Mouse (Mus musculus) embryonic facial prominence, embryonic 14.5 days (tissue): ENCODE measurements around the gene H2-M5. TPM values are rescaled to one million over a fixed set of nuclear protein-coding genes. Genes with fewer than 3 reads are reported as not detected.
A peak's percentile ranks its signal among the peaks of the same experiment; 100 is the strongest.

Source experiments
- ATAC-seq: fragments of 200-750 bp; cut with Nextera tagmentation; 2 replicates; pipeline ENCODE4 v1.8.0; 2017; ENCODE audit warnings: low read depth, moderate number of reproducible peaks, moderate TSS enrichment
- DNase-seq: peaks from one replicate; pipeline ENCODE4 v3.0.0-alpha.2; 2015; ENCODE audit warnings: low spot score
- H3K27ac ChIP-seq: fragments of 300-500 bp; sonication (generic); replicated peaks from 2 replicates; pipeline ENCODE4 v1.5.1; 2014; ENCODE audit warnings: low read depth, mild to moderate bottlenecking, low read length, moderate library complexity
- H3K27me3 ChIP-seq: fragments of 300-500 bp; sonication (generic); replicated peaks from 2 replicates; pipeline ENCODE4 v1.6.1; 2014; ENCODE audit warnings: low read length; ENCODE audit not compliant: control insufficient read depth, insufficient read depth
- H3K36me3 ChIP-seq: fragments of 300-500 bp; sonication (generic); 2 replicates; pipeline ENCODE4 v1.6.1; 2014; ENCODE audit warnings: low read length, mixed read lengths; ENCODE audit not compliant: control insufficient read depth, insufficient read depth
- H3K4me1 ChIP-seq: fragments of 300-500 bp; sonication (generic); 2 replicates; pipeline ENCODE4 v1.6.1; 2014; ENCODE audit warnings: antibody characterized with exemption, low read length; ENCODE audit not compliant: control insufficient read depth, insufficient read depth
- H3K4me2 ChIP-seq: fragments of 300-500 bp; sonication (generic); 2 replicates; pipeline ENCODE4 v1.6.1; 2014; ENCODE audit warnings: low read depth, mild to moderate bottlenecking, low read length, moderate library complexity, mixed read lengths
- H3K4me3 ChIP-seq: fragments of 300-500 bp; sonication (generic); 2 replicates; pipeline ENCODE4 v1.5.1; 2014; ENCODE audit warnings: low read depth, mild to moderate bottlenecking, low read length
- H3K9ac ChIP-seq: fragments of 300-500 bp; sonication (generic); 2 replicates; pipeline ENCODE4 v1.6.1; 2014; ENCODE audit warnings: low read depth, mild to moderate bottlenecking, low read length, moderate library complexity, mixed read lengths
- H3K9me3 ChIP-seq: fragments of 300-500 bp; sonication (generic); 2 replicates; pipeline ENCODE4 v1.6.1; 2016; ENCODE audit warnings: low read length; ENCODE audit not compliant: control insufficient read depth
- WGBS: fragments of 180-500 bp; shearing (Covaris S2); extraction: QIAGEN DNeasy Blood & Tissue Kit; methylation state at CpG from one replicate; pipeline ENCODE4 v1.1.7; 2014; 5-methylcytosine and 5-hydroxymethylcytosine counted together
- polyA plus RNA-seq: library from polyadenylated mRNA; unstranded; fragments of >200 nt; fragmentation: Nextera tagmentation; extraction: Ambion mirVana; gene quantifications from 2 replicates; pipeline ENCODE4 v1.2.1, GENCODE M21; 2014

The H2-M5 gene
- polyA plus RNA-seq, 1 experiment from 2014 or later = 0.22 TPM

DNA sequence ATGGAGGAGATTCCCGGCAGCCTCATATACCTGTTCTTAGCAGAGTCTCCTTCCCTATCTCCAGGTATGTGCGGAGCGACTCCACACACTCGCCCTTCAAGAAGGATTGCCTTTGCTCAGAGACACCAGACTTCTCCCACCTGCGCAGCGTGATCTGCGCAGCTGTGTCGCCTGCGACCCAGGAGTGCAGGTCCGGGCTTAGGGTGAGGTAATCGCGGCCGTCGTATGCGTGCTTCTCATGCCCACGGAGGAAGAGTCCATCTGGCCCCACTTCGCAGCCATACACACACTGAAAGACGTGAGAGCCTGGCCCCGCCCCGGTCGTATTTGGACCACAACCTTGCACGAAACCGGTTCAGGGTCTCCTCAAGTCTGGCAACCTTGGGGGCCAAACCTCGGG is 862 bp downstream of the H2-M5 start:
- H3K36me3 ChIP-seq = no peaks in the 10 kb centered on the region
- ATAC-seq = 0 out of 2 replicates have a peak, but pooled peaks have one; percentile 6
- H3K9me3 ChIP-seq = no peaks in the 10 kb centered on the region
- H3K4me3 ChIP-seq = 0 out of 2 replicates have a peak overlapping the region, but pooled peaks have one; percentile 10
- 7% methylated on average over 24 of the region's 24 CpGs for WGBS
- H3K27me3 ChIP-seq = peaks cover 32% of the 10 kb centered on the region
- peak overlapping the region; percentile 35 for H3K4me2 ChIP-seq
- DNase-seq = no peak
- H3K9ac ChIP-seq = no peak overlapping the region
- no peak overlapping the region for H3K27ac ChIP-seq
- H3K4me1 ChIP-seq = no peaks in the 10 kb centered on the region

DNA sequence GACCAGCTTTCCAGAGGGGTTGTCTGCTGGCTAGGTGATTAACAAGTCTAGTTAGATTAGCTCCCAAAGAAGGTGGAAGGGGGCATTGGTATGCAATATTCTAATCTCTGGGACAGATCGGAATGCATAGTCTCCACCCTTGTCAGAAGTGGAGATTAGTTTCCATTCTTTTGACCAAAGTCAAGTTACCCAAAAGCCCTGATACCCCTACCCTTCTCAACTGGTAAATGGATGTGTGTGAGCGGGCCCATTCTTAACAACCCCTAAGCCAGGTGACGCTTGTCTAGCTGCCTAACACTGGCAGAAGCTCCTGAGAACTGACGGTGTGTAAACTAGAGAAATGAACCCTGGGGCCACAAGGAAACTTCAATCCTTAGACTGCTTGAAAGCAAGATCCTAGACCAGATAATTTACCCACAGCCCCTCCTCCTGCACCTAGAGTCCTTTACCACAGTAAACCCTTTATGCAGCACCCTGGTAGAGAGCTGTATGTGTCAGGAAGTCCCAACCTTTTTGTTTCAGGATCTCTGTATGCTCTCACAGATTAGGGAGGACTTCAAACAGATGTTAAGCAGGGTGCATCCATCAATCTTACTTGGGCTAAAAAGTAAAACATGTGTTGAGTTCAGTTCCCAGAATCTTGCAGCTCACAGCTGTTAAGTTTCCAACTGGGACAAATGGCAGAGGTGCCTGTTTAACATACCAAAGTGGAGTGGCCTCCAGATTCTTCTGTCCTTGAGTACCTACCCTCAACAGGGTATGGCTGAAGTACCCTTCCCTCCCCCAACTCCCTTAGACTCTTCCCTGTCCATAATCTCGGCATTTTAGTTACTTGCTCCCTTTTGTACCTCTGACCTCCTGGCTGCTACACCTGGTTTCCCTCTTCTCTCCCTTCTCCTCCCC is 6.8 kb downstream of the H2-M5 start:
- no peak overlapping the region for H3K4me3 ChIP-seq
- no peaks in the 10 kb centered on the region for H3K4me1 ChIP-seq
- no peak for DNase-seq
- no peak overlapping the region for H3K9ac ChIP-seq
- no peak for ATAC-seq
- no peak overlapping the region for H3K27ac ChIP-seq
- H3K27me3 ChIP-seq = peaks cover 9% of the 10 kb centered on the region; the same call in 1 of the 2 replicates
- no peaks in the 10 kb centered on the region for H3K9me3 ChIP-seq
- WGBS = 39% methylated on average over 5 of the region's 5 CpGs
- no peak overlapping the region for H3K4me2 ChIP-seq
- H3K36me3 ChIP-seq = no peaks in the 10 kb centered on the region

DNA sequence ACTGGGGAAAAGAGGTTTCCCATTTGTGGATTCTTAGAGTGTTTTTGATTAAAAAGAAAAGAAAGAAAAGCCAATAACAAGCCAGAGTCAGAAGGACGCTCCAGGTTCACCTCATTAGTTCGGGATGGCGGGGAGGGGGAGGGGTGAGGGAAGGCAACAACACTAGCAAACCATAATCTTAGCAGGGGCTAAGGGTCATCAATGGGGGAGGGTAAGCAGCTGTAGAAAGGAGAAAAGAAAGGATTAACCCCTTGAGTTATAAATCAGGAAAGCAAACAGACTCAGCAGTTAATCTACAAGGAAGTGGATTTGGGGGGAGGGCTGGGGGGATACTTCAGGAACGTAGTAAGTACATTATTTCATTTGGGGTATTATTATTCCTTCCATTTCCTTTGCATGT is 7.5 kb downstream of the H2-M5 start:
- WGBS = 2% methylated on average over 4 of the region's 4 CpGs
- no peak overlapping the region for H3K4me3 ChIP-seq
- no peak for DNase-seq
- H3K27me3 ChIP-seq = 0 out of 2 replicates have a peak, but pooled peaks cover 4% of the 10 kb centered on the region
- no peak overlapping the region for H3K9ac ChIP-seq
- peak overlapping the region; percentile 38; the same call in 1 of the 2 replicates for H3K4me2 ChIP-seq
- H3K9me3 ChIP-seq = no peaks in the 10 kb centered on the region
- ATAC-seq = no peak
- no peaks in the 10 kb centered on the region for H3K4me1 ChIP-seq
- H3K27ac ChIP-seq = no peak overlapping the region
- no peaks in the 10 kb centered on the region for H3K36me3 ChIP-seq

DNA sequence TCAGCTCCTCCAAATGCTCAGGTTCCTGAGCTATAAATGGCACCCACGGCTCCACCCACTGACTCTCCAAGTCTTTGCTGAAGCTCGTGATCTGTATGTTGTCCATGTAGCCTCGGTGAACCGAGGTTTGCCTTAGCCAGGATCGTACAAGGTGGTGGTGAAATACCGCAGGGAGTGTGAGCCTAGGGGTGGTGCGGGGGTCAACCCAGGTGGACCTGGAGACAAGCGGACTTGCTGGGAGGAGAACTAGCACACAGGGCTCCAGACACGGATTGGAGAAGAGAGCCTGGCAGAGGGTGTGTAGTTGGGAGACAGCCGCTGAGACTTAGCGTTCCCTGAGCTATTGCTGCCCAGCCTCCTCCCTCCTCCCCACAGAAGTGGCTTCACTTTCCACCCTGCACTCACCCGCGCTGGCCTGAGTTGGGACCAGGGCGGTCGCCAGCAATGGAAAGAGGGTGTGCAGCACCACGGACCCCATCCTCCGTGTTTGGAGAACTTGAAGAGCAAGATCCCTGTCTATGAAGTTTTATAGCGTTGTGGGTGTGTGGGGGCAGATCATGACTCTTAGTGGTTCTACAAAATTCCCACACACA is 8.0 kb downstream of the H2-M5 start, which contains the start of gene 2410137M14Rik:
Gene 2410137M14Rik (minus strand): TSS at position 17 of the 593 bp plus-strand sequence.
- Histone ChIP-seq H3K27ac (no peak within 1 kb of the TSS), H3K36me3 (no peaks in the 10 kb centered on the region), H3K9ac (no peak within 1 kb of the TSS), H3K4me3 (no peak within 1 kb of the TSS; the same call in 1 of the 2 replicates), H3K9me3 (no peaks in the 10 kb centered on the region), H3K4me1 (no peaks in the 10 kb centered on the region), H3K4me2 (peak within 1 kb of the TSS; percentile 38), H3K27me3 (0 out of 2 replicates have a peak, but pooled peaks cover under 1% of the 10 kb centered on the region)
- no peak for ATAC-seq
- WGBS = 11% methylated on average over 18 of the region's 18 CpGs
- DNase-seq = no peak

DNA sequence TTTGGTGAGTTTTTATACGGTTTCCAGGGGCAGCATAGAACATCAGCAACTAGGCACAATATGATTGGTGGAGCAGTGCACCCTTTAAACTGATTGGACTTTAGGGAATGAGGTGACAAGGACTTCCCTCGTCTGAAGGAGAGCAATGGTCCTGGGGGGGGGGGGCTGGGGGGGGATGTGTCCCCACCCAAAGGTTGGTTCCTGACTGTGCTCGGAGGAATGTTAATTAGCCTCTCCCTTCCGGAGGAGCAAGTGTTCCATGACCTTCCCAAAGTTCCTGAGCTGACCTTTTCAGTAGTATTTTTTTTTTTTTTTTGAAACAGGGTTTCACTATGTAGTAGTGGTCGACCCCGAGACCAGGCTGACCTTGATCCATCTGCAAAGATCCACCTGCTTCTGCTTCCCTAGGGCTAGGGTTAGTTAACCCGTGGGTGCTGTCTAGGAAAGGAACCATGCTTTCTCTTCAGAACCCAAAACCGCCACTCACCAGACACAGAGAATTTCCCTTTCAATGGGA is 16.0 kb downstream of the H2-M5 start:
- DNase-seq (no peak), ATAC-seq (no peak)
- no peaks in the 10 kb centered on the region for H3K4me1 ChIP-seq
- 44% methylated on average over 8 of the region's 8 CpGs for WGBS
- H3K4me2 ChIP-seq = no peak overlapping the region
- H3K27me3 ChIP-seq = no peaks in the 10 kb centered on the region
- no peaks in the 10 kb centered on the region for H3K9me3 ChIP-seq
- no peaks in the 10 kb centered on the region for H3K36me3 ChIP-seq
- H3K9ac ChIP-seq = no peak overlapping the region
- no peak overlapping the region for H3K27ac ChIP-seq
- H3K4me3 ChIP-seq = no peak overlapping the region

DNA sequence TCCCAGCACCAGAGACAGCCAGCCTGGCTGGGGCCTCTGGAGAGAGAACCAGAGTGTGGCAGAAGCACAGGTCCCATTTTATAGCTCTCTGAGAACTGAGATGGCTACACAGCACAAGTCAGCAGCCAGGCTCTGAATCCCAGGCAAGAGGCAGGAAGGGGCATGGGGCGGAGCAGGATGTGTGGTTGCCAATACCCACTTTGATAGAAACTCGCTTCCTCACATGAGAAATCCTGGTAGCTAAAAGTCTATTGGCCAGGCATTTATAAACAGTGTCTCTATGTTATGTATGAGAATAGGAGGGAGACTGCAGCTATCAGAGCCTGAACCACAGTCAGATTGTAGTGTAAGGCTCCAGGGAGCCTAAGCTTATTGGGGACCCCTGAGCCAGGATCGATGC is 16.5 kb downstream of the H2-M5 start:
- Histone ChIP-seq H3K4me2 (no peak overlapping the region), H3K4me3 (no peak overlapping the region), H3K27me3 (no peaks in the 10 kb centered on the region), H3K4me1 (no peaks in the 10 kb centered on the region), H3K36me3 (no peaks in the 10 kb centered on the region), H3K27ac (no peak overlapping the region), H3K9me3 (no peaks in the 10 kb centered on the region), H3K9ac (no peak overlapping the region)
- ATAC-seq (no peak), DNase-seq (no peak)
- WGBS = 77% methylated on average over 3 of the region's 3 CpGs

DNA sequence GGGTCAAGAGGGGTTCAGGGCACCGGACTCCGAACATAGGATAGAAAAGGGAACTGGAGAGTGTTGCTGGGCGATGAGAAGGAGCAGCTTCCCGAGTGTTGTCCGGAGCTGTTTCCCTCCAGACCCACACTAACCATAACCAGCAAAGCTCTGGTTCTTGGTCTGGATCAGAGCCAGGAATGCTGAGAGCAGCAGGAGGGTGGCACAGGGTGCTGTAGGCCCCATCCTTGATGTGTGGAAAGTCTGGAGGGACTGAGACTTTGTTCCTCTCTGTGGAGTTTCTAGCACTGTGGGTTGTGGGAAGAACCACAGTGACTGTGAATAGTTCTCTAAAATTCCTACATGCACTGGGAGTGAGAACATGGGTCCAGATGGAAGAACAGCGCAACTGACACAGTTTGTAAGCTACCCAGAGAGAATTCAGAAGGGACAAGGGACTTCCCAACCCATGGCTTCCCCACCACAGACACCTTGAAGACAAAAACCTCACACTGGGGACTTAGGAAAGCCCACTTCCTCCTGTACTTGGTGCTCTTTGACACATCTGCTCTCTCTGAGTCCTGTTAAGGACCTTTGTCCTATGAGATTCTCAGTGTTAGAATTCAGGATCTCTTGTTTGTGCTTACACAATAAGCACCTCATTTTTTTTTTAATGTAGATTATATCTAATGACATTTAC is 18.0 kb downstream of the H2-M5 start:
- no peaks in the 10 kb centered on the region for H3K27me3 ChIP-seq
- no peaks in the 10 kb centered on the region for H3K9me3 ChIP-seq
- WGBS = 85% methylated on average over 6 of the region's 6 CpGs
- ATAC-seq (no peak), DNase-seq (no peak)
- H3K27ac ChIP-seq = no peak overlapping the region
- no peaks in the 10 kb centered on the region for H3K36me3 ChIP-seq
- no peak overlapping the region for H3K4me2 ChIP-seq
- H3K4me3 ChIP-seq = no peak overlapping the region
- H3K9ac ChIP-seq = no peak overlapping the region
- H3K4me1 ChIP-seq = no peaks in the 10 kb centered on the region

DNA sequence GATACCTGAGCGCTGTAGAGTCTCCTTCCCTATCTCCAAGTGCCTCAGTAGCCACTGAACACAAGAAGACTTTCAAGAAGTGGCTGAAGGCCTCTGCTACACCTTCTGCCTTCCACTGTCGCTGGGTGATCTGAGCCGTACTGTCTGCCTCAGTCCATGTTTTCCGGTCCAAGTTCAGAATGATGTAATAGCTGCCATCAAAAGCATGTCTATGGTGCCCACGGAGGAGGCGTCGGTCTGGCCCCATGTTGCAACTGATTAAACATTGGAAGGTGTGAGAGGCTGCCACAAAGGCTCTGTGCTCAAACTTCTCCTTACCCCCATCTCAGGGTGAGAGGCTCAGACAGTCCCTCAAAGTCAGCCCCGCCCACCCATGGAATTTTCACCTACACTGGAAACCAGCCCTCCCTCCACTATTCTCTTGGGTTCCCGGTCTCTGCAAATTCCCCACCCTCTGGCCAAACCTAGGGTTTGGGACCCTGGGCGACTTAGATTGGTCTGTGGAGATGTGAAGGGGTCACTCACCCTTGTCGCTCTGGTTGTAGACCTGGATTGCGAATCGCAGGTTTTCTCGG is 18.9 kb downstream of the H2-M5 start:
- Histone ChIP-seq H3K36me3 (no peaks in the 10 kb centered on the region), H3K9ac (no peak overlapping the region), H3K9me3 (no peaks in the 10 kb centered on the region), H3K27me3 (no peaks in the 10 kb centered on the region), H3K4me1 (no peaks in the 10 kb centered on the region), H3K4me2 (no peak overlapping the region), H3K4me3 (no peak overlapping the region), H3K27ac (no peak overlapping the region)
- ATAC-seq = no peak
- WGBS = 83% methylated on average over 14 of the region's 14 CpGs
- DNase-seq = no peak
